Mouse (Mus musculus) c-Kit-positive CD71-positive TER-119-positive erythroid progenitor cells, embryonic 14.5 days (primary cell): ENCODE data around the gene Rhoa.

Source experiments
- DNase-seq: peaks from one replicate; pipeline ENCODE4 v3.0.0-alpha.2; 2013; ENCODE audit warnings: low spot score

Gene Rhoa

DNA sequence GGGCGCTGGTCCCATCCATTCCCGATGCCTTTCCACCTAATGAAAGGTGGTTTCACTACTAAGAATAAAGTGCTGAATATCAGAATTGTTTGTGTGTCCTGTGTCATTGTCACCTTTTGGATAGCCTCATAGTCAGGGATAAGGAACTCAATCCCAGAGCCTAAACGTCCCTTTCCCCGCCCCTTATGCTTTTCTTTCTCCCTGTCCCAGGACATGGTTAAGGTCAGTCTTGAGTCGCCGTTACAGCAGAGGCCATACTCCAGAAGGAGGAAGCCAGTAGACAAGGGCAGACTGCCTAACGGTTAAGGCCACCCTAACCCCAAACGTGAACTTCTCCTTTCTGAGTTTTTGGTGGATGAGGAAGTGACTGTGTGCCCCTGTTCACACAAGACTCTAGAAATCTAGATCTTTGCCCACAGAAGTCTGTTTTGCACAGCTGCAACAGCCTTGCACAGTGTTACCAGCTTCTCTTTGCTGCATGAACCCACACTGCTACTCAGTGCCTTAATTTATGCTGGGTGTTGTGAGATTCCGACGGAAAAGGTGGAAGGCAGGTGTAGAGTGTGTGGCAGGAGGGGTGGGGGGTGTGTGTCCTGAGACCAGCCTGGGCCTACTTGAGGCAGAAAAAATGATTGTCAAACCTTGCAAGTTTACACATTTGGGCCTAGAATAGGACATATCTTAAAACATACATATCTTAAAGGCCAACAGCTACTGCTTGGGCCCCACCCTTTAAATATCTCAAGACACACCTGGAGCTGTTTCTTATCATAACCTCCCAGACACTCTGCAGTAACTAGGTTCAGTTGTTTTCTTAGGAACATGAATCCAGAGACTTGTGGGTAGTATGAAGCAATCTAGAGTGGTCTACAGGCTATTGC is 34.6 kb downstream of the Rhoa start:
- DNase-seq = peak; percentile 94

- DNase-seq = no peak
These were observed 35.2 kb downstream of the Rhoa start for GRCm38 (mm10) chr9:108341139-108341475.

GRCm38 (mm10) chr9:108341801-108342200 is 35.9 kb downstream of the Rhoa start:
- no peak for DNase-seq

GRCm38 (mm10) chr9:108342301-108342831 is 36.4 kb downstream of the Rhoa start:
- DNase-seq = no peak

GRCm38 (mm10) chr9:108343331-108343730 is 37.4 kb downstream of the Rhoa start:
- no peak for DNase-seq

- peak; percentile 53 for DNase-seq
These were observed 37.9 kb downstream of the Rhoa start for GRCm38 (mm10) chr9:108343835-108344234.

DNA sequence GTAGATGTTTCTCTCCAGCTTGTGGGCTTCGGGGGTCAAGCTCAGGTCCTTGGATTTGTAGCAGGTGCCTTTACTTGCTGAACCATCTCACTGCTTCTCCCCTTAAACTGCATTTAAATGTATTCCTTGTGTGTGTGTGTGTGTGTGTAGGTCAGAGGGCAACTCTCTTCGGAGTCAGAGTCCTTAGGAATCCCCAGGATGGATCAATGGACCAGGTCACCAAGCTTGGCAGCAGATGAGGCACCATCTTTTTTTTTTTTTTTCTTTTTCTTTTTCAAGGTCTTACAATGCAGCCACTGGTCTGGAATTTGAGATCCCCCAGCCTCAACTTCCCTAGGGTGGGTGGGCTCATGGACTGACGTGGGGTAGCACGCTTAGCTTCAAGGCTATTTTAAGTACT is 38.5 kb downstream of the Rhoa start:
- DNase-seq = no peak

- no peak for DNase-seq
These were observed 41.1 kb downstream of the Rhoa start for GRCm38 (mm10) chr9:108347024-108347423.

DNA sequence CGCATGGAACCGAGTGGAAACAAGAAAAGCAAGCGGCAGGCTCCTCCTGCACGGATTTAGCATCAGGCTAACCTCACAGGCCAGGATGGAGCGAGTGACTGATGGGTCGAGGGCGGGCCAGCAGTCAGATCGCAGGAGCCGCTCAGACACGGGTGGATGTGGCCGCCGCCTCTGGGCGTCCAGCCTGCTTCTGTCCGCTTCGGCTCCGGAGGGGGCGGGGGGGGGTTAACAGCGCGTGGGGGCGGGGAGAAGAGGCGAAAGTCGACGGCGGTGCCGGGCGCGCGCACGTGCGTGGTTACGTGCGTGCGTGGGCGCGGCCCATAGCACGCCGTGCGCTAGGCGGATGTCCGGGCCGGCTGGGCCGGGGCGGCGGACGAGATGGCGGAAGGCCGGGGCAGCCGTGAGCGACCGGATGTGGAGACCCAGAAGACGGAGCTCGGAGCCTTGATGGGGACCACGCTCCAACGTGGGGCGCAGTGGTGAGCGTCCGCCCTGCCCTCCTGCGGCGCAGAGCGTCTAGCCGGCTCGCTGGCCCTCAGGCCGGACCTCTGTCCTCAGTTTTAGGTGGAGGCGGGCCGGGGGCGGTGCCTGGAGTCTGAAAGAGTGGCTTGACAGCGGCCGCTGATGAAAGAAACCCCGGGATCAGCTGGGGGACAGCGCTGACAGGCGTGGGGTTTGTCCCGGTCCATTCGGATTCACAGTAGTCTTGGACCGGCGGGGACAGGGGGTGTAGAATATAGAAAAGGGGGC is 41.8 kb downstream of the Rhoa start, which contains the start of gene Usp4:
Usp4 (plus strand) TSS at position 314 of the 750 bp plus-strand sequence.
- peak; percentile 82 for DNase-seq

- DNase-seq = no peak
These were observed 42.4 kb downstream of the Rhoa start for GRCm38 (mm10) chr9:108348290-108348680.

GRCm38 (mm10) chr9:108349727-108350126 is 43.8 kb downstream of the Rhoa start:
- no peak for DNase-seq

- no peak for DNase-seq
These were observed 72.3 kb downstream of the Rhoa start for GRCm38 (mm10) chr9:108378234-108378633.

DNA sequence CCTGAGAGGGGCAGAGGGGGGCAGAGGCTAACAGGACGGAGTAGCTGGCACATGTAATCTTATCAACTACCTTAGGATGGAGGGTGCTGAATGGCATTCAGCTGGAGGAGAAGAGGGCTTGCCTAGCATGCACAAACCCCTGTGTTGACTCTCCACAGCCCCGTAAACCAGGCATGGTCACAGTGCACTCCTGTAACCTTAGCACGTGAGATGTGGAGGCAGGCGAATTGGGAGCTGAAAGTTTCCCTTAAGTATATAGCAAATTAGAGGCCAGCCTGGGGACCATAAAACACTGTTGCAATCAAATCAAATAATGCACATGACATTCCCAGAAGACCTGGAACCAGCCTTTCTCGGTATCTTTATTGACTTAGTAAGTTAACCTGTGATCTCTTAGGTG is 72.8 kb downstream of the Rhoa start:
- DNase-seq = no peak

DNA sequence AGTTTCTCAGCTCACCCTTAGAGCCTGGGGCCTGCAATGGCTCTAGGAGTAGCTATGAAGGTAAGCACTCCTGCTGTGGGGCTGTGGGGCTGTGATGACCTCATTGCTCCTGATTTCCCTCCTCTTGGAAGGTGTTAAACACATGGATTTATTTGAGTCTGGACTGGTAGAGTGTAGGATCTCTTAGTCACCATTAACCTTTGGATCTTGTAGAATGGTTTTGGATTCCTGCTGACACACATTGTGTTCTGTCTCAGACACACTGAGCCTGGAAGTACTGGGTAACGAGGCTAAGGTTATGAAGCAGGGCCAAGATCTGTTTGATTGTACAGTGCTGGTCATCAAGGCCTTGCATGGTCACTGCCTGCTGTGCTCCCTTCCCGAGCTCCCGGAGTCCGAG is 73.4 kb downstream of the Rhoa start:
- no peak for DNase-seq

GRCm38 (mm10) chr9:108381382-108381781 is 75.5 kb downstream of the Rhoa start:
- DNase-seq = no peak

- DNase-seq = no peak
These were observed 79.1 kb downstream of the Rhoa start for GRCm38 (mm10) chr9:108385006-108385405.

- no peak for DNase-seq
These were observed 80.9 kb downstream of the Rhoa start for GRCm38 (mm10) chr9:108386816-108387215.
